Mouse (Mus musculus): ENCODE results near the gene Crabp2. TPM values are rescaled to one million over a fixed set of nuclear protein-coding genes. Genes with fewer than 3 reads are reported as not detected.
A peak's percentile ranks its signal among the peaks of the same experiment; 100 is the strongest.

Gene Crabp2
- polyA plus RNA-seq, 1 experiment from 2014 or later: 35.9 TPM

- Histone ChIP-seq H3K4me2 (ENCODE audit: low read length) (peak overlapping the region; percentile 94), H3K4me1 (ENCODE audit: control insufficient read depth, insufficient read depth, low read length) (peaks cover 31% of the 10 kb centered on the region), H3K9ac (ENCODE audit: low read length) (peak overlapping the region; percentile 84), H3K36me3 (ENCODE audit: control insufficient read depth, insufficient read depth, low read length) (peaks cover 23% of the 10 kb centered on the region), H3K27me3 (replicated peaks; ENCODE audit: control insufficient read depth, insufficient read depth, low read length) (no peaks in the 10 kb centered on the region), H3K9me3 (replicated peaks; ENCODE audit: control insufficient read depth, low read length) (no peaks in the 10 kb centered on the region), H3K4me3 (ENCODE audit: low read depth, low read length) (peak overlapping the region; percentile 67), H3K27ac (ENCODE audit: low read depth, low read length) (peak overlapping the region; percentile 94)
- DNase-seq (ENCODE audit: low spot score) (no peak), ATAC-seq (no peak)
- 7% methylated on average over 5 of the region's 5 CpGs for WGBS
Observed at GRCm38 (mm10) chr3:87972776-87973175, 24.3 kb downstream of the Crabp2 start.

GRCm38 (mm10) chr3:87973593-87974380 is 25.3 kb downstream of the Crabp2 start:
- DNase-seq (ENCODE audit: low spot score): no peak
- H3K4me1 ChIP-seq (ENCODE audit: control insufficient read depth, insufficient read depth, low read length): peaks cover 31% of the 10 kb centered on the region
- 3% methylated on average over 14 of the region's 14 CpGs for WGBS
- H3K27me3 ChIP-seq (replicated peaks; ENCODE audit: control insufficient read depth, insufficient read depth, low read length): no peaks in the 10 kb centered on the region
- H3K9ac ChIP-seq (ENCODE audit: low read length): peak overlapping the region; percentile 84
- peak overlapping the region; percentile 94 for H3K4me2 ChIP-seq (ENCODE audit: low read length)
- H3K36me3 ChIP-seq (ENCODE audit: control insufficient read depth, insufficient read depth, low read length): peaks cover 32% of the 10 kb centered on the region
- H3K27ac ChIP-seq (ENCODE audit: low read depth, low read length): peak overlapping the region; percentile 94
- peak overlapping the region; percentile 67 for H3K4me3 ChIP-seq (ENCODE audit: low read depth, low read length)
- ATAC-seq: no peak
- H3K9me3 ChIP-seq (replicated peaks; ENCODE audit: control insufficient read depth, low read length): no peaks in the 10 kb centered on the region

- Histone ChIP-seq H3K27me3 (replicated peaks; ENCODE audit: control insufficient read depth, insufficient read depth, low read length) (no peaks in the 10 kb centered on the region), H3K9ac (ENCODE audit: low read length) (peak overlapping the region; percentile 84), H3K36me3 (ENCODE audit: control insufficient read depth, insufficient read depth, low read length) (peaks cover 37% of the 10 kb centered on the region), H3K9me3 (replicated peaks; ENCODE audit: control insufficient read depth, low read length) (no peaks in the 10 kb centered on the region), H3K4me2 (ENCODE audit: low read length) (peak overlapping the region; percentile 94), H3K4me3 (ENCODE audit: low read depth, low read length) (peak overlapping the region; percentile 67), H3K27ac (ENCODE audit: low read depth, low read length) (peak overlapping the region; percentile 94), H3K4me1 (ENCODE audit: control insufficient read depth, insufficient read depth, low read length) (peaks cover 31% of the 10 kb centered on the region)
- 2% methylated on average over 12 of the region's 12 CpGs for WGBS
- DNase-seq (ENCODE audit: low spot score): peak; percentile 95
- ATAC-seq: peak; percentile 82
Observed at GRCm38 (mm10) chr3:87974381-87974987, 26.0 kb downstream of the Crabp2 start.

GRCm38 (mm10) chr3:87979493-87979892 is 31.0 kb downstream of the Crabp2 start:
- 89% methylated on average over 5 of the region's 5 CpGs for WGBS
- H3K27me3 ChIP-seq (replicated peaks; ENCODE audit: control insufficient read depth, insufficient read depth, low read length): no peaks in the 10 kb centered on the region
- H3K9ac ChIP-seq (ENCODE audit: low read length): no peak overlapping the region
- no peak for DNase-seq (ENCODE audit: low spot score)
- H3K4me1 ChIP-seq (ENCODE audit: control insufficient read depth, insufficient read depth, low read length): peaks cover 28% of the 10 kb centered on the region
- H3K9me3 ChIP-seq (replicated peaks; ENCODE audit: control insufficient read depth, low read length): no peaks in the 10 kb centered on the region
- peaks cover 40% of the 10 kb centered on the region for H3K36me3 ChIP-seq (ENCODE audit: control insufficient read depth, insufficient read depth, low read length)
- H3K27ac ChIP-seq (ENCODE audit: low read depth, low read length): no peak overlapping the region
- H3K4me3 ChIP-seq (ENCODE audit: low read depth, low read length): no peak overlapping the region
- no peak for ATAC-seq
- no peak overlapping the region for H3K4me2 ChIP-seq (ENCODE audit: low read length)

GRCm38 (mm10) chr3:87980085-87980484 is 31.6 kb downstream of the Crabp2 start:
- H3K9me3 ChIP-seq (replicated peaks; ENCODE audit: control insufficient read depth, low read length): no peaks in the 10 kb centered on the region
- H3K4me3 ChIP-seq (ENCODE audit: low read depth, low read length): no peak overlapping the region
- H3K9ac ChIP-seq (ENCODE audit: low read length): no peak overlapping the region
- peaks cover 40% of the 10 kb centered on the region for H3K36me3 ChIP-seq (ENCODE audit: control insufficient read depth, insufficient read depth, low read length)
- H3K27me3 ChIP-seq (replicated peaks; ENCODE audit: control insufficient read depth, insufficient read depth, low read length): no peaks in the 10 kb centered on the region
- no peak overlapping the region for H3K4me2 ChIP-seq (ENCODE audit: low read length)
- H3K27ac ChIP-seq (ENCODE audit: low read depth, low read length): no peak overlapping the region
- WGBS: 52% methylated on average over 3 of the region's 3 CpGs
- ATAC-seq (no peak), DNase-seq (ENCODE audit: low spot score) (no peak)
- H3K4me1 ChIP-seq (ENCODE audit: control insufficient read depth, insufficient read depth, low read length): peaks cover 25% of the 10 kb centered on the region

- WGBS: 63% methylated on average over 5 of the region's 5 CpGs
- H3K9ac ChIP-seq (ENCODE audit: low read length): no peak overlapping the region
- ATAC-seq (no peak), DNase-seq (ENCODE audit: low spot score) (no peak)
- H3K4me2 ChIP-seq (ENCODE audit: low read length): no peak overlapping the region
- peaks cover 32% of the 10 kb centered on the region for H3K4me1 ChIP-seq (ENCODE audit: control insufficient read depth, insufficient read depth, low read length)
- H3K4me3 ChIP-seq (ENCODE audit: low read depth, low read length): no peak overlapping the region
- H3K27me3 ChIP-seq (replicated peaks; ENCODE audit: control insufficient read depth, insufficient read depth, low read length): no peaks in the 10 kb centered on the region
- H3K36me3 ChIP-seq (ENCODE audit: control insufficient read depth, insufficient read depth, low read length): peaks cover 34% of the 10 kb centered on the region
- H3K9me3 ChIP-seq (replicated peaks; ENCODE audit: control insufficient read depth, low read length): no peaks in the 10 kb centered on the region
- no peak overlapping the region for H3K27ac ChIP-seq (ENCODE audit: low read depth, low read length)
Observed at GRCm38 (mm10) chr3:87980728-87981127, 32.3 kb downstream of the Crabp2 start.

- ATAC-seq (no peak), DNase-seq (ENCODE audit: low spot score) (no peak)
- Histone ChIP-seq H3K4me3 (ENCODE audit: low read depth, low read length) (no peak overlapping the region), H3K27me3 (replicated peaks; ENCODE audit: control insufficient read depth, insufficient read depth, low read length) (no peaks in the 10 kb centered on the region), H3K9ac (ENCODE audit: low read length) (no peak overlapping the region), H3K4me2 (ENCODE audit: low read length) (no peak overlapping the region), H3K27ac (ENCODE audit: low read depth, low read length) (no peak overlapping the region), H3K4me1 (ENCODE audit: control insufficient read depth, insufficient read depth, low read length) (peaks cover 36% of the 10 kb centered on the region), H3K36me3 (ENCODE audit: control insufficient read depth, insufficient read depth, low read length) (peaks cover 28% of the 10 kb centered on the region), H3K9me3 (replicated peaks; ENCODE audit: control insufficient read depth, low read length) (no peaks in the 10 kb centered on the region)
- WGBS: 82% methylated on average over 6 of the region's 6 CpGs
Observed at GRCm38 (mm10) chr3:87981214-87981760, 32.8 kb downstream of the Crabp2 start.

DNA sequence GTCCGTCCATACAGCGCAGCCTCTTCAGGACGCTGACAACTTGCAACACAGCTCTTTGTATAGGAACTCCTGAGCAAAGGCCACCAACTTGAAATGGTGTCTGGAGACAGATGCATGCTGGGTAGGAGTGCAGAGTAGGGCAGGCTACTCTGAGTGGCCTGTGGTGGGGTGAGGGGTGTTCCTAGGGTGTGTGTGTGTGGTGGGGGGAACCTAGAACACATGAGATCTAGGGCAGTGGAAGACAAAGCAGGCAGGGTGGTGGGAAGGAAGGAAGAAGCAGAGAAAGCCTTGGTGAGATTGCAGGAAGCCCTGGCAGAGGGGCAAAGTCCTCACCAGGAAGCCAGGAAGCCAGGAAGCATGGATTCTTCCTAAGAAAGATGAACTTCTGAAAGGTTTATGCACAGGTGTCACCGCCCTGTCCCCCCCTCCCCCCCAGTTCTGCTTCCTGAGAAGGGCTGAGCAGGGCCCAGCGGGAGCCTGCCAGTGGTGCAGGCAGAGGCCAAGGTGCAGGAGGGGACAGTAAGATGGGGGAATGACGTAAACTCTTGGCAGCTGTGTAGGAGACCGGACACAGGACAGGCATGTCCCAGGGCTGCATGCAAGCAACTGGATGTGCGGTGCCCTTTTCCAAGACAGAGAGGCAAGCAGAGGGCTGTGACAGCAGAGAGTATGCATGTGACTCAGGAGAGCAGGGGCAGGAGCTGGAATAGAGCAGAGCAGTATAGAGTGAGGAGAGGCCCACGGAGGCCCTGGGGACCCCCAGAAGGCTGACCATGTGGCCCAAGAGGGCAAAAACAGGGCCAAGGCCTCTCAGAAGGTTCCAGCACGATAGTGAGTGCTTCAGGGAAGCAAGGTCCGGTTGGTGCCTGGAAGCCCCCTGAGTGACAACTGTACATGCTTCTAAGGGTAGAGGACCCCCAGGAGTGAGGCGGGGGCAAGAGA is 33.7 kb downstream of the Crabp2 start:
- H3K27me3 ChIP-seq (replicated peaks; ENCODE audit: control insufficient read depth, insufficient read depth, low read length): no peaks in the 10 kb centered on the region
- 31% methylated on average over 12 of the region's 12 CpGs for WGBS
- ATAC-seq: no peak
- peak overlapping the region; percentile 53 for H3K27ac ChIP-seq (ENCODE audit: low read depth, low read length)
- no peak overlapping the region for H3K4me2 ChIP-seq (ENCODE audit: low read length)
- peaks cover 21% of the 10 kb centered on the region for H3K36me3 ChIP-seq (ENCODE audit: control insufficient read depth, insufficient read depth, low read length)
- no peak for DNase-seq (ENCODE audit: low spot score)
- H3K4me1 ChIP-seq (ENCODE audit: control insufficient read depth, insufficient read depth, low read length): peaks cover 43% of the 10 kb centered on the region
- peak overlapping the region; percentile 43; the same call in 1 of the 2 replicates for H3K9ac ChIP-seq (ENCODE audit: low read length)
- H3K4me3 ChIP-seq (ENCODE audit: low read depth, low read length): no peak overlapping the region
- no peaks in the 10 kb centered on the region for H3K9me3 ChIP-seq (replicated peaks; ENCODE audit: control insufficient read depth, low read length)

All from forebrain, embryonic 14.5 days (tissue).